Mouse (Mus musculus) cerebellum, adult (tissue): ENCODE measurements around the gene Rln3.

Source experiments
- ATAC-seq: cut with Nextera tagmentation; 2 replicates; pipeline ENCODE4 v1.9.2; 2017; ENCODE audit warnings: mild to moderate bottlenecking, moderate library complexity, mixed read lengths; ENCODE audit not compliant: insufficient number of reproducible peaks, low FRiP score, low TSS enrichment

Rln3 gene

DNA sequence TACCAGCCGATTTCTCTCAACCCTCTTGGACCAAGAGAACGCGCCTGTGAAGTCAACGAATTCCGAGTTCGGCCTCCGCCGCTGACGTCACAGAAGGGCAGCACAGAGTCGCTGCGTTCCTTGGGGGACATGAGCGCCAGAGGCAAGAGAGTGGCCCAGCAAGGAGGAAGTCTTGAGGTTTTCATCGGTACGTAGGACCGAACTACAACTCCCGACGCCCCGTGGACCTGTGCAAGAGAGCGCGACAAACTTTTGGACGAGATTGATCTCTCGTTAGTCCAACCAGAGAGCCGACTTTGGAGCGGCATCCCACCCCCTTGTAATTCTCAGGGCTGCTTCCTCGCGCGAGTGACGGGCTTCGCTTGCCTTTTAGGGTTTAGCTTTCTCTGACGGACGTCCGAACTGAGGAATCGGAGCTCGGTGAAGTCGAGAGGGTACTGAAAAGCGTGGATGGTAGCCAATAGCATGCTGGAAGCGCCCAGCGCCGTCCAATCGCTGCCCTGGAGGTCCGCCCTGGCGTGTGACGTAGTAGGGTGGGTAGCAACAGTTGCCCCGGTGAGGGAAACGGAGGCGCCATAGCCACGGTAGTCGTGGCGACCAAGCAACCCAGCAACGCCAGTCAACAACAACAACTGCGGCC is 21.6 kb upstream of the Rln3 start, which contains the start of gene Rfx1:
TSS of gene Rfx1 (plus strand) at position 544 of the 640 bp plus-strand sequence.
- peak; percentile 98 for ATAC-seq

DNA sequence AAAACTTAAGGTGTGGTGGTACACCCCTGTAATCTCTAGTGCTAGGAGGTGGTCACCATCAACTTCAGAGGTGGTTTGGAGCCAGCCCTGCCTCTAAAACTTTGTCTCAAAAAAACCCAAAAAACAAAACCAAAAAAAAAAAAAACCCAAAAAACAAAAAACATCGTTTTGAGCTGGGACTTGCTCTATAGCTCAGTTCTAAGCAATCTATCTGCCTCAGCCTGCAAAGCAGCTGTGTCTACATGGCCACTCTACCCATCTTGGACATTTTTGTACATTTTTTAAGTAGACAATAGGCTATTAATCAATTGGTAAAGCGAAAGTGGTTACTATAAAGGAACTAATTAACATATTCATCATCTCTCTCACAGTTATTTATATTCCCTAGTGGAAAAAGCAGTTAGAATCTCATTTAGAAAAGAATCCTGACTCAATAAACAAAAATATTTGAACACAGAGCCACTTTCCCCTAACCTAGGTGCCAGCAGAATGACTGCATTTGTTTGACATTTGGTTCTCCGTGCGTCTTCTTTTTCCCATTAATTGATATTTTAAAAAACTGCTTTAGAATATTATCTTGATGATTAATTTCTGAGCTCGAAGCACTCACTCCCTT is 20.8 kb upstream of the Rln3 start:
- ATAC-seq = no peak

DNA sequence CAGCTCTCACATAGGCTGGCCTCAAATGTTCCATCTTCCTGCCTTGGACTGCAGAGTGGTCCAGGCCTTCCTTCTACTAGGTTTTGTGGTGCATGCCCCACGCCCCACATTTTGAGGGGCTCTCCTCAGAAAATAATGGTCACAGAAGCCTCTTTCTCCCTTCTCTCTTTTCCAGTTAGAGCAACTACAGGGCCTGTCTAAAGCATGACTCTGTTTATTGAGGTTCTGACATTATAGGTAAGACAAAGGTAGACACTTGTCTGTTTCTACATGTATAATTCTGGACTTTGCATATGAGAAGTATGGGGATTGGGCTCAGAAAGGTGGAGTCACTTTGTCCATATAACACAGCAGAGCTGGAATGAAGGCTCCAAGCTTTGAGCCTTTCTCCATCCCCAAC is 20.2 kb upstream of the Rln3 start, which contains the start of gene Gm10643:
TSS of gene Gm10643 (minus strand) at position 101 of the 400 bp plus-strand sequence.
- no peak for ATAC-seq

DNA sequence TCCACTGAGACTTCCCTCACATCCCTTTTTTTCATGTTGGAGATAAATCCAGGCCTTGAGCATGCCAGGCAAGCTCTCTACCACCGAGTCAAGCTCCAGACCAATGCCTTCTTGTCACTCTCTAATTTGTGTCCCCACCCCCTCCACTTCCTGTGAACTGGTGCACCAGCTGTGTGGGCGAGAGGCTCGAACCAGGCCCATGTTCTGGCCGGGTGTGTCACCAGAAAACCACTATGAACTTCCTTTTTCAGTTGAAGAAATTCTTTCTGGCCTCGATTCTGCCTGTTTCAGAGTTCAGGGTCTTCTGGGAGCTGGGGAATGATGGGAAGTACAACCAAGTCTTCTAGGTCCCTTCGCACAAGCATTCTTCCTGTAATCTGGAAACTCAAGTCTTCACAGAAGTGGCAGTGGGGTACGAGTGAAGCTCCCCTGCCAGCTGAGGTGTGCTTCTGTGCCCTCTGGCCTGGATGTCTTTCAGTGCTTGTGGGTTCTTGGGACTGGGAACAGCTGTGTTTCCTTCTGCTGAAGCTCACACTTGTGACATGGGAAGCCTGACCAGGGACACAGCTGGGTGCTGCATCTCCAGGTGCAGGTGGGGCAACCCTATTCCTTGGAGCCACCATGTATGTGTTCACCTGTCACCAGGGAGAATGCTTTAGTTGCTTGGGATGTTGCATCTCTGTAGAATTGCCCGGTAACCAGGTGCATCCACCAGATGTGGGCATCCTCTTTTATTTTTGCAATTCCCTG is 19.2 kb upstream of the Rln3 start:
- ATAC-seq = no peak

DNA sequence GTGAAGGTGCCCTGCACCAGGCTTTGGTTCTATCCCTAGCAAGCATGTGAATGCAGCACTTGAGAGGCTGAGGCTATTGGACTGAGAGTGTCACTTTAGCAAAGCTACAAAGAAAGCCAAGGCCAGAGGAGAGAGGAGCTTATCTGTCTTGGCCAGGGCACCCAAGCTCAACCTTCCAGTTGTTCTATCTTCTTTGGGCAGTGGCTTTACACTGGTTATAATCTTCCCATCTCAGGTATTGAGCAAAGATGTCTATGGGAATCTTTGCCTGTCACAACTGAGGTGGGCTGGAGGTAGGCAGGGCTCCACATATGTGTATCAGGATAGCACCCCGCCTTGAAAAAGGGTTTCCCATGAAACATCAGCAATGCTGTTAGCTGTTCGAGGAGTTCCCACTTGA is 15.4 kb upstream of the Rln3 start:
- no peak for ATAC-seq

DNA sequence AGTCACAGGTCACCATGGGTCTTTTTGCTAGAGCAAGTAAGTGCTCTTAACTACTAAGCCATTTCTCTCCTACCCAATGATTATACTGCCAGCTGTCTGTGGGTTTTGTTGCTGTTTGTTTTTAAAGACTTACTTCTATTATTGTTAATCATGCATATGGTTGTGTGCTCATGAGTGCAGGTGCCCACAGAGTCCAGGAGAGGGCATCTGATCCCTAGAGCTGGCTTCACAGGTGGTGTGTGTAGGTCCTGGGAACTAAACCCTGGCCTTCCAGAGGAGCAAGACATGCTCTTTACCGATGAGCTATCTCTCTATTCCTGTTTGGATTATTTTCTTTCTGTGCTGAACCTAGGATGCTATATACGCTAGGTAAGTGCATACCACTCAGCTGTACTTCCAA is 14.4 kb upstream of the Rln3 start:
- no peak for ATAC-seq

DNA sequence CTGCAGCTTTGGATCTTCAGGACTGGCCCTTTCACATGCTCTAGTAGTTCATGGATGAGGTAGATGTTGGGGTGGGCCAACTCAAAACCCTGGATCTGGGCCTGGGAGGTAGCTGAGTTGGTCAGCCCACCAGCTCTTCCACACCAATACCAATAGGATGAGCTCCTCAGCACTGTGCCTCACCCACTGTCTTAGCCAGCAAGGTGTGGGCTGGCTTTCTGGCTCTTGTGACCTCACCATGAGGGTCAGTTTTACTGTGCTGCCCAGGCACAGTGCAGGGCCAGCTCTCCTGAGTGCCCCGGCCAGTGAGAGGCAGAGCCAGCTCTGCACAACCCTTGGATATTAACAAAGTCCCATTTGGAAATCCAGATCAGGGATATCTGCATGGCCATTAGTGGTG is 13.0 kb upstream of the Rln3 start:
- ATAC-seq = no peak

DNA sequence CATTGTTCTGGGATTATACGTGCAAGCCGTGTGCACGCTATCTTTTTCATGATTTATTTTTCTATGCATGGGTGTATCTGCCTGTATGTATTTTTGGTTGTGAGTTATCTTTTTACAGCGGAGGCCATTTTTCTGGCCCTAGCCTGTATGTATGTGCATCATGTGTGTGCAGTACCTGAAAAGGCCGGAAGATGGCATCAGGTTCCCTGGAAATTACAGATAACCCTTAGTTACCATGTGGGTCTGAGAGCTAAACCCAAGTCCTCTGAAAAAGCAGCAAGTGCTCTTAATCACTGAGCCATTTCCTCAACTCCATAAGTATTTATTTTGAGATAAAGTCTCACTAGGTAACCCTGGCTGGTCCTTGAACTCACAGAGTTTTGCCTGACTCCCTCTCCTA is 8.4 kb upstream of the Rln3 start:
- ATAC-seq = no peak

DNA sequence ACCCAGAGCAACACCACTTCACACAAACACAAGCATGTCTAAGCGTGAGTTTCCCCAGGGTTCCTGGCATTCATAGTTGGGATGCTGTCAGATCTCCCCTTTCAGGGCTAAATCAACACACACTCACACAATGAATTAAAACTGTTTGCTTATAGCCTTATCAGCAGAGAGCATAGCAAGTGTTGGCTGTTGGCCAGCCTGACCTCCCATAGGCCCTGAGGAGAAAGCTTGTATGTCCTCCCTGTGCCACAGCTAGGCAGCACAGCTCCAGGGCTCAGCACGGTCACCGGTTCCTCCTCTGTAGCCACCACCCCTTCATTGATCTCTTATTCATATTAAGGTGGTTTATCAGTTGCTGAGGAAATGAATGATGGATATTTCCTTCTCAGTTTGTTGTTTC is 7.9 kb upstream of the Rln3 start:
- no peak for ATAC-seq

DNA sequence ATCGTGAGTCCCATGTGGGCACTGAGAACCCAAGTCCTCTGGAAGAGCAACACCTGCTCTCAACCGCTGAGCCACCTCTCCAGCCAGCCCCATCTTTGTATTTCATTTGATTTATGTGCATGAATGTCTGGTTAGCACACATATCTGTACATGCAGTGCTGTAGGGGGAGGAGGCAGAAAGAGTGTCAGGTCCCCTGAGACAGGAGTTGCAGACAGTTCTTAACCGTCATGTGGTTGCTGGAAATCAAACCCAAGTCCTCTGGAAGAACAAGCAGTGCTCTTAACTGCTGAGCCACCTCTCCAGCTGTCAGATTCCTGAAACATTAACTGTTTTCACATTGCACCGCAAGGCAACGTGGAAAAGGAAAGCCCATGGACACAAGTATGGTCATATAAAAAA is 3.4 kb upstream of the Rln3 start:
- no peak for ATAC-seq

DNA sequence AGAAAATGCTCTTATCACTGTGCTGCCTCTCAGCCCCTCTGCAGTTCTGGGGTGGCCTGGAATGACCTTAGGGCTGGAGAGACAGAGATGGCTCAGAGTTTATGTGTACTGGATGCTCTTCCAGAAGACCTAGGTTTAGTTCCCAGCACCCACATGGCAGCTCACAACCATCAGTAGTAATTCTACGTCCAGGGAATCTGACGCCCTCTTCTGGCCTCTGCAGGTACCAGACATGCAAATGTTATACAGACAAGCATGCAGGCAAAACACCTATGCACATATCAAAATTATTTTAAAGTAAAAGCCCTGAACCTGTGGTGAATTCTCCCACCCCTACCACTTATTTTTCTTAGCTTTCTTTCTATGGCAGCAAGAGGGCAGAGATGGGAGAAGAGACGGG is 1.7 kb upstream of the Rln3 start:
- ATAC-seq = no peak

DNA sequence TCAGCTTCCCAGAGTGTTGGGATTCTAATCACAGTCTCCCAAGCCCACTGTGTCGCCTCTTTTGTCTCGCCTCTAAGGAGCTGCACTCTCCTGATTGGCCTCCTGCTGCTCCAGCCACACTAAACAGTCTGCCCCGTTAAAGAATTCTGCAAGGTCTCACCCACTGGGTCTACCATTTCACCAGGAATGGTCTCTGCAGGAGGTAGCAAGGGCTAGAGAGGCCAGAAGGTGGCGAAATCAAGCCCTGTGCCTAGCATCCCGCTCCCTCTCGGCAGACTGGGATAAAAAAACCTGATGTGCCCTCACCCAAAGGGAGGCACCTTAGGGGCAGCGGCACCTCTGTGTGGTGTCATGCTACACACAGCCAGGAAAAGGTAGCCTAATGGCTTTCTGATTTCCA is 697 bp downstream of the Rln3 start:
- ATAC-seq = no peak

DNA sequence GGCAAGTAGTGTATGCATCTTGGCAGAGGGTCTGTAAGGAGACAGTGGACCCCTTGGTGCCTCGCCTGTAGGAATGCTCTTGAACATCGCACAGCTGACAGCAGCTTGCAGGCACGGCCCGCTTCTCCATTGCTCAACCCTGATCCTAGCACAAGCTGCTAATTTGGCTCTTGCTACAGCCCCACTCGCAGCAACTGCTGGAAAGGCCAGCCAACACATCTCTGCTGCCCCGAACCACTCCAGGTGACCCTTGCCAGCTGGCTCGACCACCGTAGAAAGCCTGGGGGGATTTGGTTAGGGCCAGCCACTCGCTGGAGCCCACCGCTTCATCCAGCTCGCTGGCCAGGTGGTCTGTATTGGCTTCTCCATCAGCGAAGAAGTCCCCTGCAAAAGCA is 1.9 kb downstream of the Rln3 start:
- no peak for ATAC-seq

DNA sequence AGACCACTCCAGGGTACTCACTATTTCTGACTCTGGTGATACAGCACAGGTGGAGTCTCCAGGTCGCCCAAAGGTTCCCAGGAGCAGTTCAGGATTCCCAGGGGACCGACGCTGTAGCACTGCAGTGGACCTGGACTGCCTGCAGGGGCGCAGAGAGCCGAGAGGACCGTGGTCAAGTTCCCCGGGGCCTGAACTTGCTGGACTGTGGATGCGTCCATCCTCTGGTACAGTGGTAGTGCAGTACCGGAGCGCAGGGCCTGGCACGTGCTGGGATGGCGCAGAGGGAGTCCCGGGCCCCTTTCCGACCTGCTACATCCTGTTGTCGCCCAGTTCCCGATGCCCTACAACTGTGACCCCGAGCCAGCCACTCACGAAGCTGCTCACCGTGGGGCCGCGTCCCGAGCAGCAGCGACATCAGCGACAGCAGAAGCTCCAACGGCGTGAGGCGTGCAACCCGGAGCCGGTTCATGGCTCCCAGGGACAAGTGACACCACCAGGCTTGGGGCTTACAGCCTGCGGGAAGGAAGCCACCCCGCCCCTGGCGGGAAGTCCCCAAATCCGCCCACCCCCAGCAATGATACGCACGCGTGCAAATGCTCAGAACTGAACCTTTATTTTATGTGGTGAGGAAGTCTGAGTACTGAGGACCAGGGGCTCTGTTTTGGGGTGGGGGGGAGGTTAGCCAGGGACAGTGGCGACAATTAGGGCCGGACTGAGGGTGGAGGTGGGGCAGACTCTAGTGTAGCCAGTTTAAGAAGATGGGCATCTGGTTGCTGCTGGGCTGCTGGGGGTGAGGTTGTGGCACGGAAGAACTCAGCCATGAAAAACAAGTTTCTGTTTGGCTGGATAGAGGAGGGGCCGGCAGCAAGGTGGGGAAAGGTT is 2.5 kb downstream of the Rln3 start, which contains the start of gene Il27ra:
TSS of gene Il27ra (minus strand) at position 524 of the 882 bp plus-strand sequence.
- ATAC-seq = no peak

DNA sequence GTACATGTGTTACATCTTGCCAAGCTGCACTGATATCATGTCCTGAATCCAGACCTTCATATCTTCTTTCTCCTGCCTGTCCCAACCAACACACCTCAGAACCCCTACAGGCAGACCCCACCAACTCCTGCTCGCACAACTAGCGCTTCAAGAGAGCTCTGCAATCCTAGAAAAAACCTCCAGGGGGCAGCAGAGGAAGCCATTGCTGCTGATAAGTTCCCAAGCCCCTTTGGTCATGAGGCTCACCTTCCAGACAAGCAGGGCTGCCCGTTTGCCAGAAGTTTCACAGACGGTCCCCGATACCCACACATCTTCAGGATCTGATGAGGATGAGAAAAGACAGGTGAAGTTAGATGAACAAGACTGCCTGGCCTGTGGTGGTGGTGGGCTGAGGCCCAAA is 5.8 kb downstream of the Rln3 start:
- peak; percentile 26; the same call in 1 of the 2 replicates for ATAC-seq

DNA sequence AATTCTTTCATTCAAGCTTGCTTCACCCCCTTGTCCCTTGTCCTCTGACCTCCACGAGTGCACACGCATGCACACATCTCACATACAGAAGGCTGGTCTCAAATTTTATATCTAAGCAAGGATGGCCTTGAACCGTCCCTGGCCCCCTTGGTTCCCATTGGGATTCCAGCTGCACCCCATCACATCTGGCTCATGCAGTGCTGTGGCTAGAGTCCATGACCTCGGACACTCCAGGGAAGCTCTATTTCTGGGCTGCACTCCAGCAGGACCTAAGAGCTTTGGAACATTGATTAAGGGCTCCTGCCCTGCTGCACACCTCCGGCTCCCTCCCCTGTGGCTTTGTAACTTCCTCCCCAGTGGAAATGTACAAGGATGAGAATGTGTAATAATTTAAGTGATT is 6.8 kb downstream of the Rln3 start:
- ATAC-seq = no peak

DNA sequence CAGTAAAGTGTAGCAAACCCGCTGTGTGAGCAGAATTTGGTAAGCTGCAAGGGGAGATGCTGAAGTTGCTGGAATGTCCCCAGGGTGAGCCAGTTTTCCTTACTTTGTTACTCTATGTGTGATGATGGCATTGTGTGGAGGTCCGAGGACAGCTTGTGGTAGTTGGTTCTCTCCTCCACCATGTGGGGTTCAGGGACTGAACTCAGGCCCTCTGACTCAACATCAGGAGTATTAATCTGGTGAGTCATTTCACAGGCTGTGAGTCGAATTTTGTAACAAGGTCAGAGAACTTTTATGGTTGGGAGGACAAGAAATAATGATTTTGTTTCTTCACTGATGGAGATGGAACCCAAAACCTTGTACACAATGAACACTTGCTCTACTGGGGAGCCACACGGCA is 12.0 kb downstream of the Rln3 start:
- no peak for ATAC-seq

DNA sequence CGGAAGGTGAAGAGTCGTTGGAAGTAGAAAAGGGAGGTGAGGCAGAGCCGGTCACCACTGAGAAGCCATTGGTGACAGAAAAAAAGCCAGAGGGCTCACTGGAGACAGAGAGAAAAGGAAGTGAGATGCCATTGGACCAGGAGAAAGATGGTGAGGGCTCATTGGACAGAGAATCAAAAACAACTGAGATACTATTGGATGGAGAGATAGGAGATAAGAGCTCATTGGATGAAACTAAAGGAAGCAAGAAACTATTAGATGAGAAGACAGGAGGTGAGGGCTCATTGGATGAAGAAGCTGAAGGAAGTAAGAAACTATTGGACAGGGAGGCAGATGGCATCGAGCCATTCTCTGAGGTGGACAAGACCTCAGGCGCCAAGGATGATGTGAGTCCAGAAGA is 15.5 kb downstream of the Rln3 start:
- no peak for ATAC-seq

DNA sequence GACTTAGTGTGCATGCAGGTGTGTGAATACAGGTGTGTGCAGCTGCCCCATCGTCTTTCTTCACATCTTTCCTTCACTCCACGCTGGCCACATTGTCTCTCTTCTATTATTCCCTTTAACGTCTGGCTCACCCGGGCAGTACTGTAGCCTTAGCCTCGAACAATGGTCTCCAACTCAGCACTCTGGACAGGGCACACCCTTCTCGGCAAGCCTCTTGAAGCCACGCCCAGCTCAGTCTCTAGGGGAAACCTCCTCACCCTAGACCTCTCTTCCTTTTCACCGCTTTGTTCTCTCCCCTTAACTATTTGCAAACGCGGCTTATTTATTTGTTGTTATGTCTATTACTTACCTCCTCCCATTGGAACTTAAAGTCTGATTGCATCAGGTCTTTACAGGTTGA is 17.4 kb downstream of the Rln3 start:
- ATAC-seq = no peak

DNA sequence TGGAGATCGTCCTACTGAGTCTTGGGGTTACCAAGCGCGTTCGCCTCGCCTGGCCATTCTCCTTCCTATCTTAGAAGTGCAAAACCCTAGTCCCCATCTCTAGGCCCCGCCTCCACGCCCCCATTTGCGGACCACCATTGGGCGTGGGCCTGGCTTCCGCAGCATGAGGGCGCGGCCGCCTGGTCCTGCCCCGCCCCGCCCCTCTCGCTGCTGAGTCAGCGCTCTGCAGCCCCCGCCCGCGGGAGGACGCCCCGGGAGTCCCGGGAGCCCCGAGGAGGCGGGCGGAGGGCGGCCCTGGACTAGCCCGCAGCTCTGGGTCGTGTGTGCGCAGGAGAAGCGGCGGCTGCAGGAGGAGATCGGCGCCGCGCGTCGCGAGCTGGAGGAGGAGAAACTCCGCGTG is 18.9 kb downstream of the Rln3 start:
- ATAC-seq = no peak

DNA sequence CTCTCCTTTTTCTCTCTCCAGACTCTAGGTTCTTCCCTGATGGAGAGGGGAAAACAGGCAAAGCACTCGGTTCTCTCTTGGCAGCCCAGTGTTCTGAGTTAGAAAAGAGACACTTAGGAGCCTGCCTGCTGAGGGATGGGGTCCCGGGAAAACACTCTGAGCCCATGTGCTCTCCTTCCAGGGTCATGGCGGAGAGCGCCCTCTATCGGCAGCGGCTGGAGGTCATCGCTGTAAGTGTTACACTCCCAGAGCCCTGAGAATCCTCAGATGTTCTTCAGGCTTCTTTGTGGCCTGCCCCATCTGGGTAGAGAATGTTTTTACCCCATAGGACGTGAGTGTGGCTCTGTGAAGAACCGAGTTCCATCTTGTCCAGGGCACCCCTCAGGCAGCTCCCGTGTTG is 20.6 kb downstream of the Rln3 start:
- no peak for ATAC-seq
